Mouse (Mus musculus) heart, embryonic 16.5 days (tissue): ENCODE measurements around the gene St8sia6. TPM values are rescaled to one million over a fixed set of nuclear protein-coding genes. Genes with fewer than 3 reads are reported as not detected.
A peak's percentile ranks its signal among the peaks of the same experiment; 100 is the strongest.
"Not testable (repeated sequence)": the region's sequence is repeated elsewhere in the genome, so short reads cannot be mapped to it uniquely, and the experiment has no call there.

ENCODE experiments used
- ATAC-seq: fragments of 200-750 bp; cut with Nextera tagmentation; replicated peaks from 2 replicates; pipeline ENCODE4 v1.8.0; 2017; ENCODE audit warnings: moderate number of reproducible peaks; ENCODE audit not compliant: insufficient read depth, low FRiP score; ENCODE audit errors: extremely low read depth
- H3K27ac ChIP-seq: fragments of 300-500 bp; sonication (generic); 2 replicates; pipeline ENCODE4 v1.5.1; 2014; ENCODE audit warnings: mild to moderate bottlenecking, low read length, control low read depth, moderate library complexity
- H3K27me3 ChIP-seq: fragments of 300-500 bp; sonication (generic); 2 replicates; pipeline ENCODE4 v1.6.1; 2014; ENCODE audit warnings: low read length, mixed read lengths; ENCODE audit not compliant: control insufficient read depth, insufficient read depth
- H3K36me3 ChIP-seq: fragments of 300-500 bp; sonication (generic); 2 replicates; pipeline ENCODE4 v1.6.1; 2014; ENCODE audit not compliant: control insufficient read depth, insufficient read depth
- H3K4me1 ChIP-seq: fragments of 300-500 bp; sonication (generic); 2 replicates; pipeline ENCODE4 v1.6.1; 2014; ENCODE audit warnings: low read length, mixed read lengths; ENCODE audit not compliant: control insufficient read depth, insufficient read depth
- H3K4me2 ChIP-seq: fragments of 300-500 bp; sonication (generic); 2 replicates; pipeline ENCODE4 v1.6.1; 2014; ENCODE audit warnings: low read depth, mild to moderate bottlenecking, control low read depth, low read length
- H3K4me3 ChIP-seq: fragments of 300-500 bp; sonication (generic); 2 replicates; pipeline ENCODE4 v1.5.1; 2014; ENCODE audit warnings: mild to moderate bottlenecking, control low read depth, low read length
- H3K9ac ChIP-seq: fragments of 300-500 bp; sonication (generic); 2 replicates; pipeline ENCODE4 v1.6.1; 2014; ENCODE audit warnings: low read length, control low read depth
- H3K9me3 ChIP-seq: fragments of 300-500 bp; sonication (generic); replicated peaks from 2 replicates; pipeline ENCODE4 v1.6.1; 2016; ENCODE audit warnings: low read length; ENCODE audit not compliant: control insufficient read depth
- WGBS: fragments of 180-500 bp; shearing (Covaris S2); extraction: QIAGEN DNeasy Blood & Tissue Kit; methylation state at CpG from one replicate; pipeline ENCODE4 v1.1.7; 2014; 5-methylcytosine and 5-hydroxymethylcytosine counted together
- polyA plus RNA-seq: library from polyadenylated mRNA; unstranded; fragments of >200 nt; fragmentation: Nextera tagmentation; extraction: Ambion mirVana; gene quantifications from 2 replicates; pipeline ENCODE4 v1.2.1, GENCODE M21; 2015

Gene St8sia6
- polyA plus RNA-seq, 1 experiment from 2014 or later = 1.0 TPM

- WGBS = under 1% methylated on average over 81 of the region's 89 CpGs
- peak overlapping the region; percentile 68 for H3K4me3 ChIP-seq
- peaks cover 4% of the 10 kb centered on the region for H3K4me1 ChIP-seq
- peak overlapping the region; percentile 94 for H3K4me2 ChIP-seq
- peak overlapping the region; percentile 68 for H3K9ac ChIP-seq
- H3K27me3 ChIP-seq = peaks cover 30% of the 10 kb centered on the region
- H3K36me3 ChIP-seq = no peaks in the 10 kb centered on the region
- H3K9me3 ChIP-seq = no peaks in the 10 kb centered on the region
- ATAC-seq = peak; percentile 55; the same call in 1 of the 2 replicates
- H3K27ac ChIP-seq = no peak overlapping the region
Measured at GRCm38 (mm10) chr2:13793054-13793968, 553 bp downstream of the St8sia6 start.

GRCm38 (mm10) chr2:13792256-13793005 lies 1.4 kb downstream of the St8sia6 start:
- H3K4me2 ChIP-seq = peak overlapping the region; percentile 94
- peaks cover 4% of the 10 kb centered on the region for H3K4me1 ChIP-seq
- no peak overlapping the region for H3K9ac ChIP-seq
- H3K36me3 ChIP-seq = no peaks in the 10 kb centered on the region
- no peak for ATAC-seq
- no peak overlapping the region for H3K27ac ChIP-seq
- peak overlapping the region; percentile 68 for H3K4me3 ChIP-seq
- H3K9me3 ChIP-seq = no peaks in the 10 kb centered on the region
- 38% methylated on average over 13 of the region's 13 CpGs for WGBS
- H3K27me3 ChIP-seq = peaks cover 30% of the 10 kb centered on the region

DNA sequence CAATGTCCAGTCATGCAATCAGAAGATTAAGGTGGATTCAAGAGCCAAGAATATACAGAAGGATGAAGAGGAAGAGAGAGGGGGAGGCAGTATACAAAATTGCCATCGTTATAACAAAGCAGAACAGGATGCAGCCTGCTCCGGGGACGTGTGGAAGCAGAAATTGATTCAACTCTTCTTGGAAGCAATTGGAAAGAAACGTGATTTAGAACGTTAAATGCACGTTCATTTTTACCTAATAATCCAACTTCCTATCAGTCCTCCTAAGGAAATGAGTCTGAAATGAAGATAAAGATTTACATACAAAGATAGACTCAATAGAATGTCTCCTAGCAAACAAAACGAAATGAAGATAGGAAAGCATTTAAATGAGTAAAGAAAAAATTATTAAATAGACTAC lies 2.3 kb downstream of the St8sia6 start:
- no peaks in the 10 kb centered on the region for H3K9me3 ChIP-seq
- no peak for ATAC-seq
- peaks cover 30% of the 10 kb centered on the region for H3K27me3 ChIP-seq
- H3K36me3 ChIP-seq = no peaks in the 10 kb centered on the region
- peaks cover 4% of the 10 kb centered on the region for H3K4me1 ChIP-seq
- H3K27ac ChIP-seq = no peak overlapping the region
- 56% methylated on average over 7 of the region's 7 CpGs for WGBS
- H3K9ac ChIP-seq = no peak overlapping the region
- H3K4me3 ChIP-seq = no peak overlapping the region
- no peak overlapping the region for H3K4me2 ChIP-seq

- no peak overlapping the region for H3K4me2 ChIP-seq
- H3K4me1 ChIP-seq = peaks cover 4% of the 10 kb centered on the region
- H3K9me3 ChIP-seq = no peaks in the 10 kb centered on the region
- no peaks in the 10 kb centered on the region for H3K36me3 ChIP-seq
- H3K9ac ChIP-seq = no peak overlapping the region
- 41% methylated on average over 1 of the region's 1 CpGs for WGBS
- H3K27me3 ChIP-seq = peaks cover 24% of the 10 kb centered on the region
- H3K27ac ChIP-seq = no peak overlapping the region
- H3K4me3 ChIP-seq = no peak overlapping the region
- ATAC-seq = no peak
Measured at GRCm38 (mm10) chr2:13789365-13789764, 4.5 kb downstream of the St8sia6 start.

GRCm38 (mm10) chr2:13786577-13787168 lies 7.2 kb downstream of the St8sia6 start:
- WGBS = 40% methylated on average over 1 of the region's 1 CpGs
- Histone ChIP-seq H3K9me3 (no peaks in the 10 kb centered on the region), H3K4me2 (no peak overlapping the region), H3K27ac (no peak overlapping the region), H3K4me1 (no peaks in the 10 kb centered on the region), H3K36me3 (no peaks in the 10 kb centered on the region), H3K27me3 (peaks cover 4% of the 10 kb centered on the region; the same call in 1 of the 2 replicates), H3K9ac (no peak overlapping the region), H3K4me3 (no peak overlapping the region)
- ATAC-seq = no peak

- ATAC-seq = not testable (repeated sequence)
- 56% methylated on average over 3 of the region's 3 CpGs for WGBS
Measured at GRCm38 (mm10) chr2:13785992-13786391, 7.9 kb downstream of the St8sia6 start.

GRCm38 (mm10) chr2:13785247-13785646 lies 8.6 kb downstream of the St8sia6 start:
- no peak overlapping the region for H3K27ac ChIP-seq
- WGBS = 67% methylated on average over 2 of the region's 2 CpGs
- H3K4me1 ChIP-seq = no peaks in the 10 kb centered on the region
- no peaks in the 10 kb centered on the region for H3K36me3 ChIP-seq
- no peak overlapping the region for H3K9ac ChIP-seq
- H3K4me2 ChIP-seq = no peak overlapping the region
- H3K4me3 ChIP-seq = no peak overlapping the region
- H3K9me3 ChIP-seq = no peaks in the 10 kb centered on the region
- no peak for ATAC-seq
- H3K27me3 ChIP-seq = no peaks in the 10 kb centered on the region; the same call in 1 of the 2 replicates

More at GRCm38 (mm10) chr2:13785992-13786391, 7.9 kb downstream of the St8sia6 start:
- not testable (repeated sequence) for H3K36me3 ChIP-seq, H3K4me2 ChIP-seq, H3K9ac ChIP-seq, H3K4me1 ChIP-seq, H3K9me3 ChIP-seq, H3K27ac ChIP-seq, H3K27me3 ChIP-seq, H3K4me3 ChIP-seq

GRCm38 (mm10) chr2:13784448-13784847 lies 9.4 kb downstream of the St8sia6 start:
- no peak overlapping the region for H3K4me2 ChIP-seq
- no peaks in the 10 kb centered on the region for H3K9me3 ChIP-seq
- H3K36me3 ChIP-seq = no peaks in the 10 kb centered on the region
- no peaks in the 10 kb centered on the region for H3K27me3 ChIP-seq
- no peak for ATAC-seq
- no peak overlapping the region for H3K27ac ChIP-seq
- no peak overlapping the region for H3K4me3 ChIP-seq
- 95% methylated on average over 1 of the region's 1 CpGs for WGBS
- no peaks in the 10 kb centered on the region for H3K4me1 ChIP-seq
- no peak overlapping the region for H3K9ac ChIP-seq
